Mouse (Mus musculus): ENCODE results near the gene Sgca.
A peak's percentile ranks its signal among the peaks of the same experiment; 100 is the strongest.
"Not testable (repeated sequence)": the region's sequence is repeated elsewhere in the genome, so short reads cannot be mapped to it uniquely, and the experiment has no call there.

The Sgca gene

GRCm38 (mm10) chr11:94986435-94986834 lies 10.3 kb upstream of the Sgca start:
- DNase-seq (ENCODE audit: low spot score): no peak

GRCm38 (mm10) chr11:94985822-94986221 lies 9.7 kb upstream of the Sgca start:
- DNase-seq (ENCODE audit: low spot score): no peak

- DNase-seq (ENCODE audit: low spot score): no peak
Measured at GRCm38 (mm10) chr11:94985140-94985539, 9.0 kb upstream of the Sgca start.

GRCm38 (mm10) chr11:94979462-94980179 lies 3.5 kb upstream of the Sgca start:
- no peak for DNase-seq (ENCODE audit: low spot score)

GRCm38 (mm10) chr11:94978947-94979346 lies 2.8 kb upstream of the Sgca start:
- DNase-seq (ENCODE audit: low spot score): peak; percentile 92

GRCm38 (mm10) chr11:94978178-94978915 lies 2.2 kb upstream of the Sgca start:
- no peak for DNase-seq (ENCODE audit: low spot score)

- no peak for DNase-seq (ENCODE audit: low spot score)
Measured at GRCm38 (mm10) chr11:94974951-94975350, 1.2 kb downstream of the Sgca start.

GRCm38 (mm10) chr11:94973313-94973712 lies 2.8 kb downstream of the Sgca start:
- DNase-seq (ENCODE audit: low spot score): no peak

GRCm38 (mm10) chr11:94972887-94973286 lies 3.2 kb downstream of the Sgca start:
- DNase-seq (ENCODE audit: low spot score): no peak

- no peak for DNase-seq (ENCODE audit: low spot score)
Measured at GRCm38 (mm10) chr11:94971895-94972615, 4.1 kb downstream of the Sgca start.

- DNase-seq (ENCODE audit: low spot score): no peak
Measured at GRCm38 (mm10) chr11:94970210-94970943, 5.8 kb downstream of the Sgca start.

GRCm38 (mm10) chr11:94969709-94970108 lies 6.4 kb downstream of the Sgca start:
- DNase-seq (ENCODE audit: low spot score): not testable (repeated sequence)

GRCm38 (mm10) chr11:94968187-94968586 lies 7.9 kb downstream of the Sgca start:
- no peak for DNase-seq (ENCODE audit: low spot score)

GRCm38 (mm10) chr11:94967419-94967818 lies 8.7 kb downstream of the Sgca start, which contains the start of gene Hils1:
Hils1 (plus strand) TSS chr11:94967593.
- DNase-seq (ENCODE audit: low spot score): no peak

GRCm38 (mm10) chr11:94962534-94963101 lies 13.5 kb downstream of the Sgca start:
- DNase-seq (ENCODE audit: low spot score): no peak

GRCm38 (mm10) chr11:94958065-94958858 lies 17.9 kb downstream of the Sgca start:
- peak; percentile 59 for DNase-seq (ENCODE audit: low spot score)

- peak; percentile 56 for DNase-seq (ENCODE audit: low spot score)
Measured at GRCm38 (mm10) chr11:94957693-94958064, 18.4 kb downstream of the Sgca start.

- no peak for DNase-seq (ENCODE audit: low spot score)
Measured at GRCm38 (mm10) chr11:94955103-94955502, 21.0 kb downstream of the Sgca start.

GRCm38 (mm10) chr11:94952169-94952568 lies 24.0 kb downstream of the Sgca start:
- no peak for DNase-seq (ENCODE audit: low spot score)

- DNase-seq (ENCODE audit: low spot score): no peak
Measured at GRCm38 (mm10) chr11:94945236-94945635, 30.9 kb downstream of the Sgca start.

GRCm38 (mm10) chr11:94944295-94944694 lies 31.8 kb downstream of the Sgca start:
- DNase-seq (ENCODE audit: low spot score): no peak
